Mouse (Mus musculus) heart, postnatal 0 days (tissue): ENCODE measurements around the gene Ppp1r12b.

ENCODE experiments used
- CTCF ChIP-seq: IDR thresholded peaks from 2 replicates; pipeline ENCODE4 v1.5.1; 2016; ENCODE audit warnings: antibody characterized with exemption, control low read depth, low read depth
- EP300 ChIP-seq: IDR thresholded peaks from 2 replicates; pipeline ENCODE4 v1.6.1; 2016; ENCODE audit warnings: antibody characterized with exemption, low read depth

- no peak for TF ChIP-seq CTCF
- TF ChIP-seq EP300, result no peak
Measured at GRCm38 (mm10) chr1:134823842-134824241, 131.9 kb downstream of the Ppp1r12b start.
